8 mouse cellular contexts compared by ENCODE assay signal in the genomic region with DNA sequence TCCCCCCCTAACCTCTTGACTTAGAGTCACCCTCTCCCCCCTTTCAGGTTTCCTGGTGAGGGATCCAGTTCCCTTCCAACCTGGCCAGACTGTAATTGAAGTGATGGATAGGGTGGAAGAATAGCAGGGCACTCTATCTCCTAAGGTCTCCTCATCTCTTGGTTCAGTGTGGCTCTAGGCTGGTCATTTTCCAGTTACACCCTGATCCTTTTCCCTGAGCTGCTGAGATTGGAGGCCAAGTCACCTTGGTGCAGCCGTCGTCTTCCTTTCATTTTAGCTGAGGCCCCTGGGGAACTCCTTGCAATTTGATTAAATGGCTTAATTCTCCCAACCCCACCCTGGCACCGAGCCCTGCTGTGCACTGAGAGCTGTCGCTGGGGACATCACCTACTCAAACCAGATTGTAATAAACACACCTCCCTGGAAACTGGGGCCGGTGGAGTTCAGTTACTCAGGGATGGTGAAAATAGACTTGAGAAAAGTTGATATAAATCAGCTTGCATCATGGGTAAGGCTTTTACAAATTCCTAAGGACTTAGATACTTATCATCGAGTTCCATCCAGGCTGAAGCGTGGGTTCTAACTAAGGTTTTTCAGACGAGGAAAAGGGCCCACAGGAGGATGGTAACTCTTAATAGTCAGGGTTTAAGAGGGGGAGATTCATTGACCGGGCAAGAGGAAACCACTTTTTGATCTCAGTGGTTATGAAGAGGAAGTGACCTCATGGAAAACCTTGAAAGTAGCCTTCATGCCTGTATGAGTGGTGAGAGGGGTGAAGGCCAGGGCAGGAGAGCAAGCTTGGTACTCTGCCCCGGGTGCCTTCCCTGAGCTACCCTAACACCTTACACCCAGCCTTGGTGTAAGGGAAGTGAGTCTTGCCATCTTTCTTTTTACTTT. TPM values are rescaled to one million over a fixed set of nuclear protein-coding genes. Genes with fewer than 3 reads are reported as not detected.
DNase-seq lines count a peak whose midpoint lies in the region; ATAC-seq and TF ChIP-seq lines count a peak whose summit lies in the region.

No protein-coding gene starts in this region.

- 27% methylated on average over 10 of the region's 10 CpGs for WGBS in liver, embryonic 13.5 days (ENCODE audit: insufficient replicate concordance)
- 46% methylated on average over 10 of the region's 10 CpGs for WGBS in midbrain, postnatal 0 days

- H3K9ac ChIP-seq in liver, embryonic 13.5 days: no peak overlapping the region
- H3K9ac ChIP-seq in midbrain, postnatal 0 days (replicated peaks; ENCODE audit: low read length, poor library complexity, severe bottlenecking): no peak overlapping the region

- no peak for TF ChIP-seq CTCF in midbrain, postnatal 0 days (IDR thresholded peaks at IDR 0.05)

- no peak for DNase-seq in liver, embryonic 13.5 days
- no peak for DNase-seq in liver
- peak; percentile 45 for DNase-seq in adrenal gland, postnatal 14 days
- peak; percentile 37 for DNase-seq in kidney, adult 18-20 months
- DNase-seq in midbrain, postnatal 0 days (ENCODE audit: low spot score): no peak
- DNase-seq in retina, postnatal 1 day: no peak
- DNase-seq in spleen, postnatal 14 days (ENCODE audit: low spot score in 2 of 2): no peak

- peaks cover 47% of the 10 kb centered on the region for H3K27me3 ChIP-seq in liver, embryonic 13.5 days
- H3K27me3 ChIP-seq in midbrain, postnatal 0 days (ENCODE audit: insufficient read depth, low read length): 0 out of 2 replicates have a peak, but pooled peaks cover 4% of the 10 kb centered on the region

- no peaks in the 10 kb centered on the region for H3K36me3 ChIP-seq in liver, embryonic 13.5 days
- H3K36me3 ChIP-seq in midbrain, postnatal 0 days (ENCODE audit: insufficient read depth, low read length): no peaks in the 10 kb centered on the region

- H3K4me1 ChIP-seq in liver, embryonic 13.5 days (replicated peaks): peaks cover 39% of the 10 kb centered on the region
- no peaks in the 10 kb centered on the region for H3K4me1 ChIP-seq in midbrain, postnatal 0 days (ENCODE audit: insufficient read depth, low read length)

- ATAC-seq in liver, embryonic 13.5 days (ENCODE audit: low read depth): peak; percentile 8; the same call in 1 of the 2 replicates
- peak; percentile 21; the same call in 1 of the 2 replicates for ATAC-seq in midbrain, postnatal 0 days (ENCODE audit: low FRiP score)
- no peak; the same call in 1 of the 2 replicates for ATAC-seq in cerebellum, adult (ENCODE audit: insufficient number of reproducible peaks, low FRiP score, low TSS enrichment)

- no peak overlapping the region for H3K4me2 ChIP-seq in liver, embryonic 13.5 days
- H3K4me2 ChIP-seq in midbrain, postnatal 0 days (ENCODE audit: low read depth, low read length, poor library complexity, severe bottlenecking): no peak overlapping the region

- no peak overlapping the region for H3K27ac ChIP-seq in liver, embryonic 13.5 days
- H3K27ac ChIP-seq in midbrain, postnatal 0 days (ENCODE audit: low read depth, low read length): no peak overlapping the region

- H3K9me3 ChIP-seq in liver, embryonic 13.5 days (replicated peaks): no peaks in the 10 kb centered on the region
- H3K9me3 ChIP-seq in midbrain, postnatal 0 days (ENCODE audit: low read length): no peaks in the 10 kb centered on the region

- no peak overlapping the region for H3K4me3 ChIP-seq in liver, embryonic 13.5 days (replicated peaks)
- no peak overlapping the region for H3K4me3 ChIP-seq in midbrain, postnatal 0 days (ENCODE audit: low read depth, low read length)

RNA-seq across cellular contexts. Expression of a gene that starts 1.1 kb away (rescaled TPM):
- 0.20 and 0.34 TPM in 2 replicates for polyA plus RNA-seq in liver, embryonic 13.5 days (2015; fragmentation: Nextera tagmentation; extraction: Ambion mirVana)
- total RNA-seq in adrenal gland, postnatal 14 days (2021): 1.1 and 1.3 TPM in 2 replicates
- total RNA-seq in midbrain, postnatal 0 days (2014; rRNA removed): 1.5 and 1.7 TPM in 2 replicates
- 0.49 and 0.84 TPM in 2 replicates for polyA plus RNA-seq in midbrain, postnatal 0 days (2015; fragmentation: Nextera tagmentation; extraction: Ambion mirVana)

RNA-seq across cellular contexts. Expression of a gene that starts 10.3 kb away (rescaled TPM):
- polyA plus RNA-seq in liver, embryonic 13.5 days (2015; fragmentation: Nextera tagmentation; extraction: Ambion mirVana): 1.6 and 2.1 TPM in 2 replicates
- total RNA-seq in adrenal gland, postnatal 14 days (2021): 1.7 and 2.0 TPM in 2 replicates
- 9.4 and 13.1 TPM in 2 replicates for total RNA-seq in midbrain, postnatal 0 days (2014; rRNA removed)
- polyA plus RNA-seq in midbrain, postnatal 0 days (2015; fragmentation: Nextera tagmentation; extraction: Ambion mirVana): 25.1 and 25.9 TPM in 2 replicates

RNA-seq across cellular contexts. Expression of a gene that starts 22.3 kb away (rescaled TPM):
- polyA plus RNA-seq in liver, embryonic 13.5 days (2015; fragmentation: Nextera tagmentation; extraction: Ambion mirVana): 6.3 and 7.1 TPM in 2 replicates
- 16.2 and 22.7 TPM in 2 replicates for total RNA-seq in adrenal gland, postnatal 14 days (2021)
- 2.9 and 5.3 TPM in 2 replicates for total RNA-seq in midbrain, postnatal 0 days (2014; rRNA removed)
- polyA plus RNA-seq in midbrain, postnatal 0 days (2015; fragmentation: Nextera tagmentation; extraction: Ambion mirVana): 4.9 and 5.3 TPM in 2 replicates

RNA-seq across cellular contexts. Expression of a gene that starts 38.8 kb away (rescaled TPM):
- 616 and 657 TPM in 2 replicates for polyA plus RNA-seq in liver, embryonic 13.5 days (2015; fragmentation: Nextera tagmentation; extraction: Ambion mirVana)
- total RNA-seq in adrenal gland, postnatal 14 days (2021): 90.0 and 110 TPM in 2 replicates
- 38.6 and 49.3 TPM in 2 replicates for total RNA-seq in midbrain, postnatal 0 days (2014; rRNA removed)
- 74.6 and 80.9 TPM in 2 replicates for polyA plus RNA-seq in midbrain, postnatal 0 days (2015; fragmentation: Nextera tagmentation; extraction: Ambion mirVana)

RNA-seq across cellular contexts. Expression of a gene that starts 43.9 kb away (rescaled TPM):
- polyA plus RNA-seq in liver, embryonic 13.5 days (2015; fragmentation: Nextera tagmentation; extraction: Ambion mirVana): 77.3 and 81.0 TPM in 2 replicates
- total RNA-seq in adrenal gland, postnatal 14 days (2021): 43.9 and 46.4 TPM in 2 replicates
- 24.0 and 25.6 TPM in 2 replicates for total RNA-seq in midbrain, postnatal 0 days (2014; rRNA removed)
- polyA plus RNA-seq in midbrain, postnatal 0 days (2015; fragmentation: Nextera tagmentation; extraction: Ambion mirVana): 52.6 and 57.3 TPM in 2 replicates

Comparison
In these comparisons a context has a peak if more than half of its experiments do, and no peak if none do; other contexts are left out.
1. DNase-seq: peak in adrenal gland, postnatal 14 days (single experiment) and kidney, adult 18-20 months (single experiment); none in liver, embryonic 13.5 days (single experiment), liver (single experiment), midbrain, postnatal 0 days (single experiment), retina, postnatal 1 day (single experiment) and spleen, postnatal 14 days (0 of 2).